Mouse (Mus musculus) forebrain, embryonic 15.5 days (tissue): ENCODE measurements at regions not wholly inside any gene's neighbourhood (a gene's known extent, or its start where the extent isn't known, plus 50 kb on each side); places are given as distances from the start of the nearest gene placed in this dataset.

Experiments
- ATAC-seq: fragments of 200-750 bp; cut with Nextera tagmentation; replicated peaks from 2 replicates; pipeline ENCODE4 v1.8.0; 2017; ENCODE audit warnings: mild to moderate bottlenecking, moderate TSS enrichment, moderate library complexity
- H3K27ac ChIP-seq: fragments of 300-500 bp; sonication (generic); replicated peaks from 2 replicates; pipeline ENCODE4 v1.5.1; 2015; ENCODE audit warnings: mild to moderate bottlenecking, inconsistent platforms
- H3K27me3 ChIP-seq: fragments of 300-500 bp; sonication (generic); 2 replicates; pipeline ENCODE4 v1.6.1; 2015; ENCODE audit warnings: inconsistent platforms
- H3K36me3 ChIP-seq: fragments of 300-500 bp; sonication (generic); 2 replicates; pipeline ENCODE4 v1.6.1; 2015; ENCODE audit warnings: mild to moderate bottlenecking, inconsistent platforms
- H3K4me1 ChIP-seq: fragments of 300-500 bp; sonication (generic); 2 replicates; pipeline ENCODE4 v1.6.1; 2015; ENCODE audit warnings: inconsistent platforms
- H3K4me2 ChIP-seq: fragments of 300-500 bp; sonication (generic); replicated peaks from 2 replicates; pipeline ENCODE4 v1.6.1; 2015; ENCODE audit warnings: mild to moderate bottlenecking, inconsistent platforms
- H3K4me3 ChIP-seq: fragments of 300-500 bp; sonication (generic); 2 replicates; pipeline ENCODE4 v1.5.1; 2015; ENCODE audit warnings: mild to moderate bottlenecking, inconsistent platforms
- H3K9ac ChIP-seq: fragments of 300-500 bp; sonication (generic); replicated peaks from 2 replicates; pipeline ENCODE4 v1.6.1; 2015; ENCODE audit warnings: mild to moderate bottlenecking, inconsistent platforms
- H3K9me3 ChIP-seq: fragments of 300-500 bp; sonication (generic); 2 replicates; pipeline ENCODE4 v1.6.1; 2016; ENCODE audit warnings: inconsistent platforms
- WGBS: fragments of 180-500 bp; shearing (Covaris S2); methylation state at CpG from one replicate; pipeline ENCODE4 v1.1.7; 2015; ENCODE audit warnings: mixed read lengths; 5-methylcytosine and 5-hydroxymethylcytosine counted together

- H3K4me1 ChIP-seq = peaks cover 19% of the 10 kb centered on the region
- WGBS = 2% methylated on average over 10 of the region's 10 CpGs
- H3K36me3 ChIP-seq = no peaks in the 10 kb centered on the region
- H3K27me3 ChIP-seq = peaks cover 22% of the 10 kb centered on the region
- H3K4me2 ChIP-seq = peak overlapping the region; percentile 14; the same call in 1 of the 2 replicates
- peak; percentile 94 for ATAC-seq
- H3K4me3 ChIP-seq = no peak overlapping the region
- peak overlapping the region; percentile 66 for H3K27ac ChIP-seq
- no peak overlapping the region for H3K9ac ChIP-seq
- no peaks in the 10 kb centered on the region; the same call in 1 of the 2 replicates for H3K9me3 ChIP-seq
Observed at GRCm38 (mm10) chr19:14777198-14777597, 179.3 kb upstream of the Tle4 start.

DNA sequence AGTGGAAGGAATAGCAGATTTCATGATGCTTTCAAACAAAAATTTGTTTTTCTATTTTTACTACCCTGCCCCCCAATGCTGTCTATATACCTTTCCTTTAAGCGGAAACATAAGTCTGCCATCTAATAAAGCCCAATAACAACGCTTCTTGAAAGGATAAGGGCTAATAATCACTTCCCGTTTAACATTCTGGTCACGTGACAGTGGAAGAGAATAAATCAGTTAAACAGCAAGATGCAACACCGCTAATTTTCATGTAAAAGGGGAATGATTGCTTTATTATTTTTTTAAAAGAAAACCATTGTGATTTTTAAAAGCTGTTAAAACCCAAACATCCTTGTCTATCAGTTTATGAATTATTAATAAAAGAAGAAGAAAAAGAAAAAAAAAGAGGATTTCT is 178.9 kb upstream of the Tle4 start:
- peak; percentile 26; the same call in 1 of the 2 replicates for ATAC-seq
- WGBS = 9% methylated on average over 5 of the region's 5 CpGs
- no peak overlapping the region for H3K9ac ChIP-seq
- H3K9me3 ChIP-seq = no peaks in the 10 kb centered on the region; the same call in 1 of the 2 replicates
- H3K4me3 ChIP-seq = no peak overlapping the region
- peaks cover 22% of the 10 kb centered on the region for H3K27me3 ChIP-seq
- peak overlapping the region; percentile 14; the same call in 1 of the 2 replicates for H3K4me2 ChIP-seq
- H3K27ac ChIP-seq = peak overlapping the region; percentile 66
- H3K4me1 ChIP-seq = peaks cover 19% of the 10 kb centered on the region
- H3K36me3 ChIP-seq = no peaks in the 10 kb centered on the region

DNA sequence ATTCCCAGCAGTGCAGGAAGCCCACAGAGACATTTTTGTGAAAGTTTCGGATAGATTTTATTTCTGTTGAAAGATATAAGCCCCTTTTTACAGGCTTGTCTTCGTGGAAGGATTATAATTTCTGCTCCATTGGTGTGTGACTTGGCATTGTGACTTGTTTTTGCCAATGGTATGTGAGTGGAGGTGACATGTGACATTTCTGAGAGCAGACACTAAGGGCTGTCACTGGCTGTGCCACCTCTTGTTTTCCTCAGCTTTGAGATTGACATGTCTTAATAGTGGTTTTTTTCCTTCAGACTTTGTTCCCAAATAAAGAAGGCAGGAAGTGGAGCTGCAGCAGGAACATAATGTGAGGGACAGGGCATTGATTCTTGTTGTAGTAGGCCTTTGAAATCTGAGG is 174.9 kb upstream of the Tle4 start:
- Histone ChIP-seq H3K36me3 (no peaks in the 10 kb centered on the region), H3K4me3 (no peak overlapping the region), H3K27me3 (no peaks in the 10 kb centered on the region; the same call in 1 of the 2 replicates), H3K4me2 (no peak overlapping the region), H3K4me1 (peaks cover 17% of the 10 kb centered on the region), H3K9ac (no peak overlapping the region), H3K27ac (no peak overlapping the region), H3K9me3 (no peaks in the 10 kb centered on the region; the same call in 1 of the 2 replicates)
- 57% methylated on average over 2 of the region's 2 CpGs for WGBS
- ATAC-seq = no peak

DNA sequence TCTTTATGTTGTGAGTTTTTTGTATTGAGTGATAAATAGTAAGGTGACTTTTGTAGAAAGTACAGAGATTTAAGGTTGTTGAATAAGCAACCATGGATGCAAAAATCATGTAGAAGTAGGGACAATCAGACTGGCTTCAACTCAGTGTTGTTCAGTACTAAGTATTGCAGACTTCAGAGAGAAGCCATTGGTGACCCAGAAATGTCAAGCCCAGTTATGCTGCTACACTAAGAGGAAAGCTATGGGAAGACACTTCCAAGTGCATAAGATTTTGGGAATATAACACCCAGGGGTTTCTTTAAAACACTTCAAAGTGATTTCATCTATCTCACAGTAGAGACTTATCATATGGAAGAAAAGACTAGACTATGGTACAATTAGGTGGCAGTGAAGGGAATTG is 154.8 kb upstream of the Tle4 start:
- H3K4me2 ChIP-seq = no peak overlapping the region
- H3K4me3 ChIP-seq = no peak overlapping the region
- H3K9ac ChIP-seq = no peak overlapping the region
- no peaks in the 10 kb centered on the region for H3K9me3 ChIP-seq
- H3K27me3 ChIP-seq = no peaks in the 10 kb centered on the region
- H3K36me3 ChIP-seq = no peaks in the 10 kb centered on the region
- no peaks in the 10 kb centered on the region for H3K4me1 ChIP-seq
- H3K27ac ChIP-seq = no peak overlapping the region
- ATAC-seq = no peak

- no peak overlapping the region for H3K4me2 ChIP-seq
- no peak overlapping the region for H3K9ac ChIP-seq
- no peaks in the 10 kb centered on the region for H3K4me1 ChIP-seq
- no peak overlapping the region for H3K4me3 ChIP-seq
- 96% methylated on average over 3 of the region's 3 CpGs for WGBS
- no peak for ATAC-seq
- no peak overlapping the region for H3K27ac ChIP-seq
- H3K9me3 ChIP-seq = no peaks in the 10 kb centered on the region
- no peaks in the 10 kb centered on the region for H3K27me3 ChIP-seq
- H3K36me3 ChIP-seq = no peaks in the 10 kb centered on the region
Observed at GRCm38 (mm10) chr19:14742361-14742760, 144.5 kb upstream of the Tle4 start.

- H3K4me1 ChIP-seq = no peaks in the 10 kb centered on the region
- no peaks in the 10 kb centered on the region for H3K27me3 ChIP-seq
- no peak for ATAC-seq
- H3K27ac ChIP-seq = no peak overlapping the region
- WGBS = 93% methylated on average over 1 of the region's 1 CpGs
- no peaks in the 10 kb centered on the region for H3K36me3 ChIP-seq
- no peaks in the 10 kb centered on the region for H3K9me3 ChIP-seq
- no peak overlapping the region for H3K4me3 ChIP-seq
- H3K4me2 ChIP-seq = no peak overlapping the region
- no peak overlapping the region for H3K9ac ChIP-seq
Observed at GRCm38 (mm10) chr19:14740936-14741335, 143.1 kb upstream of the Tle4 start.

GRCm38 (mm10) chr19:14740139-14740538 is 142.3 kb upstream of the Tle4 start:
- H3K27ac ChIP-seq = no peak overlapping the region
- no peak for ATAC-seq
- H3K4me1 ChIP-seq = no peaks in the 10 kb centered on the region
- H3K4me3 ChIP-seq = no peak overlapping the region
- H3K9ac ChIP-seq = no peak overlapping the region
- no peaks in the 10 kb centered on the region for H3K36me3 ChIP-seq
- no peak overlapping the region for H3K4me2 ChIP-seq
- no peaks in the 10 kb centered on the region for H3K27me3 ChIP-seq
- WGBS = 100% methylated on average over 1 of the region's 1 CpGs
- H3K9me3 ChIP-seq = no peaks in the 10 kb centered on the region

- 79% methylated on average over 1 of the region's 1 CpGs for WGBS
Observed at GRCm38 (mm10) chr19:14736514-14736913, 138.7 kb upstream of the Tle4 start.

GRCm38 (mm10) chr19:14725329-14725728 is 127.5 kb upstream of the Tle4 start:
- H3K4me2 ChIP-seq = no peak overlapping the region
- H3K27me3 ChIP-seq = no peaks in the 10 kb centered on the region
- WGBS = 65% methylated on average over 3 of the region's 3 CpGs
- no peak for ATAC-seq
- H3K9me3 ChIP-seq = no peaks in the 10 kb centered on the region
- no peaks in the 10 kb centered on the region for H3K36me3 ChIP-seq
- H3K9ac ChIP-seq = no peak overlapping the region
- H3K4me3 ChIP-seq = no peak overlapping the region
- H3K4me1 ChIP-seq = no peaks in the 10 kb centered on the region
- no peak overlapping the region for H3K27ac ChIP-seq

More at GRCm38 (mm10) chr19:14736514-14736913, 138.7 kb upstream of the Tle4 start:
- H3K4me3 ChIP-seq = no peak overlapping the region
- no peaks in the 10 kb centered on the region for H3K4me1 ChIP-seq
- H3K27ac ChIP-seq = no peak overlapping the region
- H3K4me2 ChIP-seq = no peak overlapping the region
- no peak overlapping the region for H3K9ac ChIP-seq
- no peaks in the 10 kb centered on the region for H3K27me3 ChIP-seq
- ATAC-seq = no peak
- H3K36me3 ChIP-seq = no peaks in the 10 kb centered on the region
- H3K9me3 ChIP-seq = no peaks in the 10 kb centered on the region

DNA sequence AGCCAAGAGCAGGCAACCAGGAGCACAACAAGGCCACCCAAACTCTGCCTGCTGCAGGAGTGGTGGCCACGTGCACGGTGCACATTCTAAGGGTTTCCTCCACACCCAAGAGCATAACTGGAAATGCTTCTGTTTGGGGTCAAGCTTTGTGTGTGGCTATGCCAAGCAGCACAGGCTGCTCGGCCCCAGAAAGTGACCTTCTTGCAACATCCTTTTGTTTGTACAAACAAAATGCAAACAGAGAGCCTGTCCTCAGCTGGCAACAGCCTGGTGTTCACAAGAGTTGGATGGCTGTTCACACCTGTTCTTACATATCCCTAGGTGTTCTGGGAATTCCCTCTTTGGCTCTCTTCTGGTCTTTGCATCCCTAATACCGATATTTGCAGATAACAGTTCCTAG is 126.8 kb upstream of the Tle4 start:
- ATAC-seq = no peak
- WGBS = 80% methylated on average over 4 of the region's 4 CpGs
- no peaks in the 10 kb centered on the region for H3K27me3 ChIP-seq
- no peak overlapping the region for H3K4me2 ChIP-seq
- no peak overlapping the region for H3K9ac ChIP-seq
- no peak overlapping the region for H3K27ac ChIP-seq
- no peaks in the 10 kb centered on the region for H3K9me3 ChIP-seq
- no peaks in the 10 kb centered on the region for H3K36me3 ChIP-seq
- H3K4me1 ChIP-seq = no peaks in the 10 kb centered on the region
- H3K4me3 ChIP-seq = no peak overlapping the region

DNA sequence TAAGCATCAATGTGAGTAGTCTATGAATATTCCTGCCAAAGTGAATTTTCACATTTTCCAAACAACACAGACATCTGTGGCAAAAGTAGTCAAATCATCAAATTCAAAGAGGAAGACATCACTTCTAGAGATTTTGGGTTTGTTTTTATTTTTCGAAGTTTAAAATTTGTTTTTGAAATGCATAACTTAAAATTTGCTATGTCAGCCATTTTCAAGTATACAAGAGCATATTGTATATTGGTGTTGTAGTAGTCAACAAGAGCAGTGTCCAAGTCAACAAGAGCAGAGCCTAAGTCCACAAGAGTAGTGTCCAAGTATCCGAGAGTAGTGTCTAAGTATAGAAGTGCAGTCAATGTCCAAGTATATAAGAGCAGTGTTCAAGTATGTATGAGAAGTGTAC is 107.9 kb upstream of the Tle4 start:
- Histone ChIP-seq H3K4me3 (no peak overlapping the region), H3K4me1 (0 out of 2 replicates have a peak, but pooled peaks cover 7% of the 10 kb centered on the region), H3K36me3 (no peaks in the 10 kb centered on the region), H3K9me3 (no peaks in the 10 kb centered on the region), H3K27me3 (no peaks in the 10 kb centered on the region), H3K4me2 (no peak overlapping the region), H3K9ac (no peak overlapping the region), H3K27ac (no peak overlapping the region)
- WGBS = 95% methylated on average over 2 of the region's 2 CpGs
- ATAC-seq = no peak

- WGBS = 67% methylated on average over 4 of the region's 4 CpGs
- Histone ChIP-seq H3K4me3 (no peak overlapping the region), H3K9me3 (no peaks in the 10 kb centered on the region), H3K4me2 (no peak overlapping the region), H3K9ac (no peak overlapping the region), H3K4me1 (0 out of 2 replicates have a peak, but pooled peaks cover 2% of the 10 kb centered on the region), H3K36me3 (no peaks in the 10 kb centered on the region), H3K27me3 (no peaks in the 10 kb centered on the region), H3K27ac (no peak overlapping the region)
- ATAC-seq = 0 out of 2 replicates have a peak, but pooled peaks have one; percentile 29
Observed at GRCm38 (mm10) chr19:14701116-14701515, 103.3 kb upstream of the Tle4 start.

- H3K4me1 ChIP-seq = no peaks in the 10 kb centered on the region
- H3K27ac ChIP-seq = no peak overlapping the region
- H3K36me3 ChIP-seq = no peaks in the 10 kb centered on the region
- H3K4me3 ChIP-seq = no peak overlapping the region
- no peak overlapping the region for H3K9ac ChIP-seq
- WGBS = 93% methylated on average over 10 of the region's 10 CpGs
- H3K9me3 ChIP-seq = no peaks in the 10 kb centered on the region
- H3K27me3 ChIP-seq = no peaks in the 10 kb centered on the region
- no peak overlapping the region for H3K4me2 ChIP-seq
- no peak for ATAC-seq
Observed at GRCm38 (mm10) chr19:14695369-14695768, 97.5 kb upstream of the Tle4 start.
